Mouse (Mus musculus) kidney, postnatal 25 days (tissue): ENCODE measurements around the gene Tlx1.

ENCODE experiments used
- DNase-seq, 2 experiments: peaks; one replicate each; pipeline ENCODE4 v3.0.0; 2021; ENCODE audit warnings: mixed read lengths in 2 of 2

Gene Tlx1

GRCm38 (mm10) chr19:45158896-45159295 is 8.4 kb downstream of the Tlx1 start:
- DNase-seq, result no peak

- no peak for DNase-seq
These were observed 9.0 kb downstream of the Tlx1 start for GRCm38 (mm10) chr19:45159491-45159890.

GRCm38 (mm10) chr19:45159991-45160390 is 9.5 kb downstream of the Tlx1 start:
- DNase-seq, result no peak

GRCm38 (mm10) chr19:45160523-45160922 is 10.0 kb downstream of the Tlx1 start:
- DNase-seq, result no peak

GRCm38 (mm10) chr19:45161093-45161492 is 10.6 kb downstream of the Tlx1 start:
- DNase-seq, result peak; percentile 68 to 84

- DNase-seq, result no peak
These were observed 11.7 kb downstream of the Tlx1 start for GRCm38 (mm10) chr19:45162181-45162580.

- DNase-seq, result no peak
These were observed 12.4 kb downstream of the Tlx1 start for GRCm38 (mm10) chr19:45162871-45163270.

- no peak for DNase-seq
These were observed 20.0 kb downstream of the Tlx1 start for GRCm38 (mm10) chr19:45170451-45170850.

GRCm38 (mm10) chr19:45174803-45175202 is 24.3 kb downstream of the Tlx1 start:
- DNase-seq, result peak in 1 of 2 experiments; percentile 33

- DNase-seq, result peak in 1 of 2 experiments; percentile 46
These were observed 25.8 kb downstream of the Tlx1 start for GRCm38 (mm10) chr19:45176269-45176668.

GRCm38 (mm10) chr19:45177004-45177737 is 26.7 kb downstream of the Tlx1 start:
- peak; percentile 72 to 75 for DNase-seq

- no peak for DNase-seq
These were observed 29.0 kb downstream of the Tlx1 start for GRCm38 (mm10) chr19:45179451-45179850.

- no peak for DNase-seq
These were observed 30.0 kb downstream of the Tlx1 start for GRCm38 (mm10) chr19:45180447-45180846.

GRCm38 (mm10) chr19:45194651-45195050 is 44.2 kb downstream of the Tlx1 start:
- DNase-seq, result no peak

- no peak for DNase-seq
These were observed 46.5 kb downstream of the Tlx1 start for GRCm38 (mm10) chr19:45196967-45197366.

- peak in 1 of 2 experiments; percentile 29 for DNase-seq
These were observed 55.0 kb downstream of the Tlx1 start for GRCm38 (mm10) chr19:45205311-45206105.
